Mouse (Mus musculus) forebrain, embryonic 16.5 days (tissue): Measurements from ENCODE around the gene Far1. TPM values are rescaled to one million over a fixed set of nuclear protein-coding genes. Genes with fewer than 3 reads are reported as not detected.

Source experiments
- ATAC-seq: fragments of 200-750 bp; cut with Nextera tagmentation; 2 replicates; pipeline ENCODE4 v1.8.0; 2017; ENCODE audit warnings: mild to moderate bottlenecking, moderate library complexity
- H3K27ac ChIP-seq: fragments of 300-500 bp; sonication (generic); 2 replicates; pipeline ENCODE4 v1.5.1; 2014; ENCODE audit warnings: low read length, control low read depth
- H3K27me3 ChIP-seq: fragments of 300-500 bp; sonication (generic); replicated peaks from 2 replicates; pipeline ENCODE4 v1.6.1; 2014; ENCODE audit warnings: low read length; ENCODE audit not compliant: control insufficient read depth, insufficient read depth
- H3K36me3 ChIP-seq: fragments of 300-500 bp; sonication (generic); 2 replicates; pipeline ENCODE4 v1.6.1; 2014; ENCODE audit not compliant: control insufficient read depth, insufficient read depth
- H3K4me1 ChIP-seq: fragments of 300-500 bp; sonication (generic); replicated peaks from 2 replicates; pipeline ENCODE4 v1.6.1; 2014; ENCODE audit warnings: low read length; ENCODE audit not compliant: control insufficient read depth, insufficient read depth
- H3K4me2 ChIP-seq: fragments of 300-500 bp; sonication (generic); 2 replicates; pipeline ENCODE4 v1.6.1; 2014; ENCODE audit warnings: mild to moderate bottlenecking, low read length, control low read depth
- H3K4me3 ChIP-seq: fragments of 300-500 bp; sonication (generic); replicated peaks from 2 replicates; pipeline ENCODE4 v1.5.1; 2014; ENCODE audit warnings: mild to moderate bottlenecking, low read length, control low read depth
- H3K9ac ChIP-seq: fragments of 300-500 bp; sonication (generic); replicated peaks from 2 replicates; pipeline ENCODE4 v1.6.1; 2014; ENCODE audit warnings: low read depth, low read length, control low read depth
- H3K9me3 ChIP-seq: fragments of 300-500 bp; sonication (generic); 2 replicates; pipeline ENCODE4 v1.6.1; 2016; ENCODE audit warnings: low read length; ENCODE audit not compliant: control insufficient read depth
- WGBS: fragments of 180-500 bp; shearing (Covaris S2); extraction: QIAGEN DNeasy Blood & Tissue Kit; methylation state at CpG from one replicate; pipeline ENCODE4 v1.1.7; 2014; 5-methylcytosine and 5-hydroxymethylcytosine counted together
- polyA plus RNA-seq: library from polyadenylated mRNA; unstranded; fragments of >200 nt; fragmentation: Nextera tagmentation; extraction: Ambion mirVana; gene quantifications from 2 replicates; pipeline ENCODE4 v1.2.1, GENCODE M21; 2015

Gene Far1
- polyA plus RNA-seq, 1 experiment from 2014 or later = 74.3 TPM

DNA sequence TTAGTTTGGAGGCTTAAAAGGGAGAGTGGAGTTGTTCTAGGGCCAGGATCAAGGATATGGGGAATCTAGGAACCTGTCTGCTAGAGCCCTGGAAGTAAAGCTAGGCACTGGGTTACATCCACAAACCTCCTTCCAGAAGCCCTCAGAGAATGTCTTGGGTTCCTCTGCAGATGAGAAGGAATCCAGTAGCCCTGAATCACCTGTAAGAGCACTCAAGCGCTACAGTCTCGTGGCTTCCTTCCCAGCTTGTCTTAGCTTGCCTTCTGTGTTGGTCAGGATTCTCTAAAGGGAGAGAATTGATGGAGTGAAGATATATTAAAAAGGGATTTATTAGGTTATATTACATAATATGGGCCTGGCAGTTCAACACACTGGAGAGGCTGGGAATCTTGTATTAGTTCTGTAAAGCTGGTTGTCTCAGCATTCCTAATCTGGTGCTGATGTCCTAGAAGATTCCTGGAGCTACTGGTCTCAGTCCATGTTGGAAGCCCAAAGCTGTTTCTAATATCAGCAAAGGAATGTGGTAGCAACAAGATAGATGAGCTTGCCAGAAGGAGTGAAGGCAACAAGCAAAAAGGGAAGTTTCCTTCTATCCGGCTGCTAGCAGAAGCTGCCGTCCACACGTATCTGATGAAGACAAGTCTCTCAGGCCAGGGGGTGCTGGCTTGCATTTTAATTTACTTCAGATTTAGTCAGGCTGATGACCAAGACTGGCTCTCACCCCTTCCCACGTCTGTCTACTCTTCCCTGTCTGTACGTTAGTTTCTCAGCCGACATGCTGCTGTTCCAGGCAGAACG lies 78.1 kb downstream of the Far1 start:
- H3K27me3 ChIP-seq = no peaks in the 10 kb centered on the region
- WGBS = 82% methylated on average over 9 of the region's 9 CpGs
- ATAC-seq = no peak

DNA sequence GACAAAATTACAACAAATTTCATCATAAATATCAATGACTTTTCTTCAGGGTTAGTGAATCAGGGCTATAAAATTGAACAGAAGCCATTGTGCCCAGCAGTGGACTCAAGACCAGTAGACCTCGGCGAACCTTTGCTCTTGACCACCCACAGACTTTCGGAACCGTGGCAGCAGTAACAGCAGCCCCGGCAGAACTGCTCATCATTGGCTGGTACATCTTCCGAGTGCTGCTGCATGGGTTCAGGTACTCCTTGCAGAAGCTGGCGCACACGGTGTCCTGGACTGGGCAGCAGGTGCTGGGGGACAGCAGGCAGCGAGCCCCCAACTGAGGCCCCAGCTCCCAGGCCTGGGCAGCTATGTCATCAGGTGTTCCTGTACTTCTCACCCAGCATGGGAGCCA lies 79.1 kb downstream of the Far1 start:
- Histone ChIP-seq H3K4me2 (no peak overlapping the region), H3K27ac (no peak overlapping the region), H3K9me3 (no peaks in the 10 kb centered on the region), H3K4me3 (no peak overlapping the region), H3K27me3 (no peaks in the 10 kb centered on the region), H3K36me3 (no peaks in the 10 kb centered on the region), H3K9ac (no peak overlapping the region), H3K4me1 (no peaks in the 10 kb centered on the region)
- ATAC-seq = no peak
- 90% methylated on average over 9 of the region's 9 CpGs for WGBS

More for the DNA sequence above, 78.1 kb downstream of the Far1 start:
- Histone ChIP-seq H3K4me3 (no peak overlapping the region), H3K4me1 (no peaks in the 10 kb centered on the region), H3K27ac (no peak overlapping the region), H3K9ac (no peak overlapping the region), H3K9me3 (no peaks in the 10 kb centered on the region), H3K36me3 (no peaks in the 10 kb centered on the region), H3K4me2 (no peak overlapping the region)

DNA sequence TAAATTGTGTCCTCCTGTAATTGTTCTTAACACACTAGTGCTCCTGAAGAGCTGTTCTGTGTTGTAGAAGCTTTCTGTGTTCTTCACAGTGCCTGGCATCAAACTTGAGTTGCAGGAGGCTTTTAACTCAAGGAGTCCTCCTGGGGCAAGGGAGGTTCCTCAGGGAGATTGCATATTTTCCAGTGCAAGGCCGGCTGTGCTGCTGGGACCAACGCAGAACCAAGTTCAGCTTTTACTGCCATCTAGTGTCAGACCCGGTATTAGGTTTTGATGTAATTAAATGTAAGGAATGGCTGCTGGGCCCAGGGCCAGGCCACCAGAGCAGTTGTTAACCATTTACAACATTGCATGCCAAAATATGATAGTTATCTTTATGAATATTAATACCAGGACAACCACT lies 80.7 kb downstream of the Far1 start:
- no peak overlapping the region for H3K27ac ChIP-seq
- no peaks in the 10 kb centered on the region for H3K4me1 ChIP-seq
- H3K9ac ChIP-seq = no peak overlapping the region
- H3K9me3 ChIP-seq = no peaks in the 10 kb centered on the region
- no peak overlapping the region for H3K4me2 ChIP-seq
- no peaks in the 10 kb centered on the region for H3K36me3 ChIP-seq
- WGBS = 0% methylated on average over 3 of the region's 3 CpGs
- peak; percentile 75 for ATAC-seq
- no peaks in the 10 kb centered on the region for H3K27me3 ChIP-seq
- no peak overlapping the region for H3K4me3 ChIP-seq

DNA sequence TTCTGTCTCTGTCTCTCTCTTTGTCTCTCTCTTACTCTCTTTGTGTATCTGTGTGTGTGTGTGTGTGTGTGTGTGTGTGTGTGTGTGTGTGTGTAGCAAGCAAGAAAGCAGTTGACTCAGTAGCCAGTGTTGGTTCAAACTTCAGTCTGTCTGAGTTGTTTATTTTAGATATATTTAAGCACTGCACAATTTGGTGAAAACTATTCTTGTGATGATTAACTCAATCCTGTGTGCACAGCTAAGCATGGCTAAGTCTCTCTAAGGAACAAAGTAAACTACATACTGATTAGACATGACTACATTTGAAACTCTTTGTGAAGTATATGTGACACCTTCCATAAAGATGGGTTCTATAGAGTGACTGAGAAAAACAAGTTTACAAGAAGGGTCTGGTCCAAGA lies 83.6 kb downstream of the Far1 start:
- Histone ChIP-seq H3K9ac (no peak overlapping the region), H3K4me2 (no peak overlapping the region), H3K4me1 (no peaks in the 10 kb centered on the region), H3K27ac (no peak overlapping the region), H3K9me3 (no peaks in the 10 kb centered on the region), H3K4me3 (no peak overlapping the region), H3K27me3 (no peaks in the 10 kb centered on the region), H3K36me3 (no peaks in the 10 kb centered on the region)
- ATAC-seq = no peak

DNA sequence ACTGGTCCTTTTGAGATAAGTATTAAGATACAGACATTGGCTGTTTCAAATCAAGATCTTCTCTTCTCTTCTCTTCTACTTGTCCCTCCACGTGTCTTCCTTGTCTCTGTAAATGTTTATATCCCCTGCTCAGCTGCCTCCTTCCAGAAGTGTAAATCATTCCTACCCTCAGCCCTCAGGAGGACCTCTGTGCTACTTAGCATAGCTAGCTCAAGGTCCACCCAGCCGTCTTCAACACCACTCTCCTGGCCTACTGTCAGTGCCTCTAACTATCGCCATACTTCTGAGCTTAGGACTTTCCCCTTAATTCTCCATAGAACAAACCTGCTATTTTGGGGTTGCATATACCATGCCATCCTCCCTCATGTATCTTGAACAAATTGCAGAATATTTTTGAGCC lies 88.2 kb downstream of the Far1 start:
- ATAC-seq = no peak
- H3K36me3 ChIP-seq = no peaks in the 10 kb centered on the region
- H3K9ac ChIP-seq = no peak overlapping the region
- H3K9me3 ChIP-seq = no peaks in the 10 kb centered on the region
- no peak overlapping the region for H3K27ac ChIP-seq
- H3K4me3 ChIP-seq = no peak overlapping the region
- WGBS = 92% methylated on average over 3 of the region's 3 CpGs
- H3K27me3 ChIP-seq = no peaks in the 10 kb centered on the region
- H3K4me2 ChIP-seq = no peak overlapping the region
- no peaks in the 10 kb centered on the region for H3K4me1 ChIP-seq

DNA sequence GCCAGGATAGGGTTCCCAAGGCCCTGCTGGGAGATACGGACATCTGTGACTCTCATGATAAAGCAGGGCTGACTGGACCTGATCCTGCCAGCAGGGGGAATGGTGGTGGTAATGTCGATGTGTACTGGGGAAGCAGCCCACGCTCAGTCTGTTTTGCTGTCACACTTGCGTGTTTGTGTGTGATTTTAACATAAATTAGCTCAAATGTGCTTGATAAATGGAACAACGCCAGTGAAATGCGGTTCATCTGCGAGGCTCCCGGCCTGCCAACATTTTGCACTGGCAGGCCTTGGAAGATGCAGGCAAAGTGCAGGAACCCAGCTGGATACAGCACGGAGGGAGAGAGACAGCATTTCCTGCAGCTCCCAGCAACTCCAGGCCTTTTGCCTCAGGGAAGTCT lies 94.3 kb downstream of the Far1 start:
- no peaks in the 10 kb centered on the region for H3K9me3 ChIP-seq
- peak overlapping the region; percentile 63 for H3K27ac ChIP-seq
- peak; percentile 91 for ATAC-seq
- H3K4me1 ChIP-seq = peaks cover 18% of the 10 kb centered on the region
- no peak overlapping the region for H3K9ac ChIP-seq
- WGBS = 19% methylated on average over 9 of the region's 9 CpGs
- no peak overlapping the region for H3K4me3 ChIP-seq
- H3K36me3 ChIP-seq = no peaks in the 10 kb centered on the region
- H3K27me3 ChIP-seq = no peaks in the 10 kb centered on the region
- peak overlapping the region; percentile 8 for H3K4me2 ChIP-seq

DNA sequence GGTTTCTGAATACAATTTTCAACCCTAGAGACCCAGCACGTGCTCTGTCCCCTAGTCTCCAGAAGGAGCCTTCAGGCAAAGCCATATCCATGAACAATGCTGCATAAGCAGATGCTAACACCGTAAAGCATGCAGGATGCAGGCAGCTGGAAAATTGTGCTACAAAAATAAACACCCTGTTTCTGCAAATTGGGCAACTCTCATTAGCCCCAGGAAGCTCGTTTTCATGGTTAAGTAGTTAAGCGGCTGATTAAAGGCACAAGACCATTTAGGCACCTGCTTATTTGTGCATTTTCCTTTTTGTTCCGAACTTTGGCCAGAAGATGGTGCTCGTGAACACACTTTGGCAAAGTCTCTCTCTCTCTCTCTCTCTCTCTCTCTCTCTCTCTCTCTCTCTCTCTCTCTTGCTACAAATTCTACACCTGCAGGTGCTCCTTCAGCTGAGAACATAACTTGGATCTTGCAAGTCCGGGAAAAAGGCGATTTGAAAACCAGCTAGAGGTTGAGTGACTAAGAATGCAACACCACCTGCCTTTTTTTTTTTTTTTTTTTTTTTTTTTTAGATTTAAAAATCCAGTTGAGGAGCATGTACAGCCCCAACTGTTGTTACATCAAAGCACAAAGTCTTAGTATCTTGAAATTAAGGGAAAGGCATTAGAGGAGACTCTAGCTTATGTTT lies 95.5 kb downstream of the Far1 start:
- H3K27me3 ChIP-seq = no peaks in the 10 kb centered on the region
- peak; percentile 18; the same call in 1 of the 2 replicates for ATAC-seq
- H3K9me3 ChIP-seq = no peaks in the 10 kb centered on the region
- H3K4me3 ChIP-seq = no peak overlapping the region
- H3K36me3 ChIP-seq = no peaks in the 10 kb centered on the region
- H3K27ac ChIP-seq = no peak overlapping the region
- peak overlapping the region; percentile 17; the same call in 1 of the 2 replicates for H3K4me2 ChIP-seq
- H3K4me1 ChIP-seq = peaks cover 18% of the 10 kb centered on the region
- 5% methylated on average over 8 of the region's 8 CpGs for WGBS
- no peak overlapping the region for H3K9ac ChIP-seq

DNA sequence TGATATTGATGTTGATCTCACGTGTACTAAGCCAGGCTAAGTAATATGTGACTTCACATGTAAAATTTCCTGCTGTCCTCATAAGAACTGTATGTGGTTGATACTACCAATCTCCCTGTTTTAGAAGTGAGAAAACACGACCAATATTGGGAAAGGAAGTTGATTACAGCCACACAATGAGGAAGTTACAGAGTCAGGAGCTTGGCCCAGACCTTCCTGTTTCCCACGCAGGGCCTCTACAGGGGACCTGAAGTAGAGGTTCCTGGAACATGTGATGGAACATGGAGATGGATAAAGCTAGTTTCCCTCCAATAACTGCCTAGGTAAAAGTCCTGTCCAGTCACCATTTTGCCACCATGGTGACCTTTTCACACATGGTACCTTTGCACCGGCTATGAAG lies 99.0 kb downstream of the Far1 start:
- Histone ChIP-seq H3K27me3 (no peaks in the 10 kb centered on the region), H3K9me3 (no peaks in the 10 kb centered on the region), H3K4me3 (no peak overlapping the region), H3K4me1 (peaks cover 14% of the 10 kb centered on the region), H3K27ac (no peak overlapping the region), H3K9ac (no peak overlapping the region), H3K36me3 (no peaks in the 10 kb centered on the region), H3K4me2 (no peak overlapping the region)
- 86% methylated on average over 4 of the region's 4 CpGs for WGBS
- no peak for ATAC-seq

DNA sequence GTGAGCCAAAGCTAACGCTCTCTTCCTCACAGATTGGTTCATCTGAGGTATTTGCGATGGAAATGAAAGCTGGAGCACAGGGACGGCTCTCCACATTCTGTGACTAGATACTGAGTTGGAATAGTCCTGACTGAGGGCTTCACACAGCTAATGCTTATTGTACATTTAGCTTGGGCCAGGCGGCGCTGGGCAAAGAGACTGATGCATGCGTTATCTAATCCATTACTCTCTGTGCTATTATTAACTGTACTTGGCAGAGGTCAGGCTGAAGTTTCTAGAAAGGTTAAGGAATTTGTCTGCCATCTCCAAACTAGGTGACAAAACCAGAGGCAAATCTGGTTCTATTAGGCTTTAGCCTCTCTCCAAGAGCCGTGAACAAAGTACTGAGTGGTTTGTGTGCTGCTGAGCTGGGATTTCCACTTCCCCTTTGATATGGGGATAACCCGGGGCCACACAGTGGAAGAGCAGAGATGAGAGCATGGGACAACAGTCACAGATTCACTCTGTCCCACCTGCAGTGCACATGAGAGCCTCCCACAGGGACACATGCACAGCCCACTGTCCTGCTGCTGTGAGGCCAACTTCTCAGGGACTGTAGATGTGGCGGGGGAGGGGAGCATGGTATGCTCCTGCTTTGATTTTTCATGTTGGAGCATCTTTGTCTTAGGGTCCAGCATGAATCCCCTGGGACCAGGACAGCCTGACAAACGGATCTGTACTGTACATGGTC lies 100.7 kb downstream of the Far1 start:
- 87% methylated on average over 10 of the region's 10 CpGs for WGBS
- no peaks in the 10 kb centered on the region for H3K36me3 ChIP-seq
- no peak overlapping the region for H3K27ac ChIP-seq
- no peak overlapping the region for H3K4me2 ChIP-seq
- H3K4me1 ChIP-seq = no peaks in the 10 kb centered on the region
- H3K4me3 ChIP-seq = no peak overlapping the region
- no peak for ATAC-seq
- no peak overlapping the region for H3K9ac ChIP-seq
- no peaks in the 10 kb centered on the region for H3K9me3 ChIP-seq
- no peaks in the 10 kb centered on the region for H3K27me3 ChIP-seq
